Mouse (Mus musculus) neural tube, embryonic 10.5 days (tissue): ENCODE data around the gene Hyal1.
"Not testable (repeated sequence)": the region's sequence is repeated elsewhere in the genome, so short reads cannot be mapped to it uniquely, and the experiment has no call there.

Experiments used
- DNase-seq: peaks from one replicate; pipeline ENCODE4 v3.0.0-alpha.2; 2017; ENCODE audit warnings: low spot score; ENCODE audit errors: extremely low spot score

Gene Hyal1

GRCm38 (mm10) chr9:107550491-107551116 lies 26.1 kb upstream of the Hyal1 start:
- DNase-seq: peak; percentile 51

DNA sequence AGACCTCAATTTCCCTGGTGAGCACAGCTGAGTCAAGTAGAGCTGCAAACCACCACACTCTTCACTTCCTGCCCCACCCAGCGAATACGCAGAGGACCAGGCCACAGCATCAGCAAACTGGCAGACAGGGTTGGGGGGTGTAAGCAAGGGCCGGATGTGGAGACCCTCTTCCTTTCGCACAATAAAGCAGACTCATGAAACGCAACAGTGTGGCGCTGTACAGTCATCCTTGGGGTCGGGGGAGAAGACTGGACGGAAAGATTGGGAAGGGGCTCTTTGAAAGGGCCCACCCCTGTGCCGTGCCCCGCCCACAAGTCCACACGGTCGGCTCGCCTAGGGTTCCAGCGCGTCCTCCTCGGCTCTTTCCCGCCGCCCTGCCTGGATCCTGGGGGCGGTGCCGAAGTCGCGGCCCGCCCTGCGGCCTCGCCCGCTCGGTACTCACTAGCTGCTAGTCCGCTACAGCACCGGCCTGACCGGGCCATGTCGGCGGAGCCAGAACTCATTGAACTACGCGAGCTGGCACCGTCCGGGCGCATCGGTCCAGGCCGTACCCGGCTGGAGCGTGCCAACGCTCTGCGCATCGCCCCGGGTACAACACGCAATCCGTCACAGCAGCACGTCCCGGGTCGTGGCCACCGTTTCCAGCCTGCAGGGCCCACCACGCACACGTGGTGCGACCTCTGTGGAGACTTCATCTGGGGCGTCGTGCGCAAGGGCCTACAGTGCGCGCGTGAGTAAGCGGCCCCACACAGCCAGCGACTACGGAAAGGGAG lies 25.4 kb upstream of the Hyal1 start, which contains the start of gene Rassf1:
Rassf1 (plus strand) TSS at position 439 of the 773 bp plus-strand sequence.
- DNase-seq: peak; percentile 73

DNA sequence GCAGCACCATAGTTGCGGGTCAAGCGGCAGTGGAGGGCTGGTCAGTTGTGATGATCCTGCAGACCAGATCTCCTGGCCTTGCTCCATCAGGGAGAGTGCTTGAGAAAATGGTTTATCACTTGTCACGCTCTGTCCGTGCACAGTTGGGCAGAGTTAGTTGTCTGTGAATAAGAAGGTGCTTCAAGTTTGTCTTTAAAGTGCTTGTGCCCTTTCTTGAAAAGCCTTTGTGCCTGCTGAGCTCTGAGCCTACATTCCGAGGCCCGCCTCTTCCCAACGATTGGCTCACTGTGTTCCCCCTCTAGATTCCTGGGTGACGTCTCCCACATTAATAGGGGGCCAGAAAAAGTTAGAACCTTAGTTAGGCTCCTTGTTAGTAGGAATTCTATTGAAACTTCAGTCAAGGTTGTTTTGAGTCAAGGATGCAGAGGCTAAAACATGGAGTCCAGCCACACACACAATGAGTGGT lies 24.8 kb upstream of the Hyal1 start:
- DNase-seq: no peak

- no peak for DNase-seq
These were observed 23.9 kb upstream of the Hyal1 start for GRCm38 (mm10) chr9:107552690-107553393.

GRCm38 (mm10) chr9:107553541-107554318 lies 23.0 kb upstream of the Hyal1 start:
- no peak for DNase-seq

DNA sequence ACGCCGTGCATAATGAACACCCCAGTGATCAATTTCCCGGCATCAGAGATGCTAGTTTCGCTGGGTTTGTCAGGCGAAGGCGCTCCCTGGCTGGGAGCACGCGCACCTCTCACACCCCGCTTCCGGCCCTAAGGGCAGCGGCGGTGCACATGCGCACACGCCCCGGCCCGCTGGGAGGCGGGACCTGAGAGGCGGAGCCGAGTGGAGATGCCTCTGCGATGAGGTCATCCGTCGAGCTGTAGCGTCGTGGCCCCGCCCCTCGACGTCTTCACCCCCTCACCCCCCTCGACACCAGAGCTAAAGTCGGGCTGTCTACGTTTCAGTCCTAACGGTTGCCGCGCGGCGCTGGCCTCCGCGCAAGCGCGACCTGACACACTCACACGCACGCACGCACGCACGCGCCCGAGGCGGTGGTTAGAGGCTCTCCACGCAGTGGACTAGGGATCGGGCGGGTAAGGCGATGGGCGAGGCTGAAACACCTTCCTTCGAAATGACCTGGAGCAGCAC lies 22.4 kb upstream of the Hyal1 start:
- peak; percentile 94 for DNase-seq

DNA sequence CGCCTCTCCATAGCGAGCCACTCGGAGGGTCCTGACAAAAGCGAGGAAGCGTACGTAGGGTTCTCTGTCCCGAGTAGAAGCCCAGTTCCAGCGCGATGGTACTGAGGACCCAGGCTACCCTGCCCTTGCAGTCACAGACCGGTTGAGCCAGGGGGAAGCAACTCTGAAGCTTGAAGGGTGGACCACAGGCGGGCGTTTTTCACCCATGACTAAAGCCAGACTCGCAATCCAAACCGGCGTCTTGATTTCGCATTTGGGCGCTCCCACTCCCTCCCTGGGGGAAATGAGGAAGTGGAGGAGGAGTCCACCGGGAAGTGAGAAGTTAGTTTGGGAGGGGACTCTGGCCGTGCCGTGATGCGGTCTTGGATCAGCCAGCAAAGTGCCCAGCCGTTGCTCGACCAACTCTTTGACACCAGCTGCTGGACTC lies 21.7 kb upstream of the Hyal1 start:
- no peak for DNase-seq

DNA sequence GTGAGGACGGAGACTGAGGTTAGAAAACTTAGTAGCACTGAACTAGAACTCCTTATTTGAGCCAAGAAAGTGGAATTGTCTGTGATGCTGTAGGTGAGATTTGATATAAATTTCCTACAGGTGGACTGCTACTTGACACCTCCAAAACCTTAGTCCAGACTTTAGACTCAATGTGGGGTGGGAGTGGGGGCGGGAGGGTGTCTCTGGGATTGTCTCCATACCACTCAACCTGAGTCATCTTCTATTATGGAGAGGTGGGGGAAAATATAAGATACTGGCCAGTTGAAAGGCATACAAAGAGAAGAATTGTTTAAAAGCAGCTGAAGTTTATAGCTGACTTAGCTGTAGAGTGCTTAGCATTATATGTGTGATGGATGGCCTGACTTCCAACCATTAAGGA lies 21.0 kb upstream of the Hyal1 start:
- no peak for DNase-seq

DNA sequence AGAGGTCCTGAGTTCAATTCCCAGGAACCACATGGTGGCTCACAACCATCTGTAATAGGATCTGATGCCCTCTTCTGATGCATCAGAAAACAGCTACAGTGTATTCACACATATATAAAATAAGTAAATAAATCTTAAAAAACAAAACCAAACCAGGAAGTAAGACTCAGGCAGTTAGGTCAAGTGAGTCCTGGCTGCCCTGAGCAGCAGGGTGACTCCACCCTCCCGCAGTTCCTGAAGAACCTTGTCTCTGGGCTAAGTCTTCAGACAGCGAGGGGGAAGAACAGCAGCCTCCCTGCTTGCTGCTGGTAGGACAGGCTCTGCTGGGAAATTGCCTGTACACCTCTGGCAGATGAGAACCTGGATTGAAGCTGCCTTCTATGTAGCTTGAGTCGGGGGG lies 20.4 kb upstream of the Hyal1 start:
- DNase-seq: no peak

DNA sequence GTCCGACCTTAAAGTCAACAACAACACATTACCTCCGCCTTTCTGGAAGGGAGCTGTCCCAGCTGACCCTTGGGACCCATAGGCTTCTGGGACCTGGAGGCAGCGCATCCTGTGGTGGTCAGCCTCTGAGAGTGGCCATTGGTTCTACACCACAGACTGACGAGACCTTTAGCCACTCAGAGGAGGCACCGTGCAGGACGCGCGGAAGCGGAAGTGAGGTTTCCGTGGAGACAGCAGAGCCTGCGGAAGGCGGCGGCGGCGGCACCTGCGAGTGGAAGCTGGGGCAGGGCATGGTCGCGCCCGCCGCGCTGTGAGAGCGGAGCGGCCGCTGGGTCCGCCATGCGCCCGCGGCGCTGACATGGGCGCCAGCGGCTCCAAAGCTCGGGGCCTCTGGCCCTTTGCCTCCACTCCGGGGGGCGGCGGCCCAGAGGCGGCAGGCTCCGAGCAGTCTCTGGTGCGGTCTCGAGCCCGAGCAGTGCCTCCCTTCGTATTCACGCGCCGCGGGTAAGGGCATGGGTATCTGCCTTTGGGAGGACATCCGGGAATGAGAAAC lies 13.6 kb upstream of the Hyal1 start, which contains the start of gene Tusc2:
Tusc2 (plus strand) TSS at position 227 of the 553 bp plus-strand sequence.
- DNase-seq: peak; percentile 94

DNA sequence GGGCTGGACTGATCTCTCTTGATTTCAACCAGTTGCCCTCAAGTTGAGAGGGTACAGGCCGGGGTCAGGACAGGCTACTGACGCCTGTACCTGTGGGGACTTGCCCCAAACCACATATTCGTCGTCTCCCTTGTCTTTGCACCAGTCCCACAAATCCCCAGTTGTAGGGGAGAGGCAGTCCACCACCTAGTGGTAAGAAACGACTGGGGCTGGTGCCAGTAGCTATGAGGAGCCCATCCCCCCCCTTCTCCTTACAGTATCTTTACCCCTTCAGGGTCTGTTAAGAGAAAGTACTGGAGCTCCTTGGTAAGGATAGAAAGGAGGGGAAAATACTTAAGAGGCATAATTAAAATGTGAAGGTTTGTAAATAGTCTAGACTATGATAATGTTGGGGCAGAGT lies 11.2 kb upstream of the Hyal1 start:
- not testable (repeated sequence) for DNase-seq

DNA sequence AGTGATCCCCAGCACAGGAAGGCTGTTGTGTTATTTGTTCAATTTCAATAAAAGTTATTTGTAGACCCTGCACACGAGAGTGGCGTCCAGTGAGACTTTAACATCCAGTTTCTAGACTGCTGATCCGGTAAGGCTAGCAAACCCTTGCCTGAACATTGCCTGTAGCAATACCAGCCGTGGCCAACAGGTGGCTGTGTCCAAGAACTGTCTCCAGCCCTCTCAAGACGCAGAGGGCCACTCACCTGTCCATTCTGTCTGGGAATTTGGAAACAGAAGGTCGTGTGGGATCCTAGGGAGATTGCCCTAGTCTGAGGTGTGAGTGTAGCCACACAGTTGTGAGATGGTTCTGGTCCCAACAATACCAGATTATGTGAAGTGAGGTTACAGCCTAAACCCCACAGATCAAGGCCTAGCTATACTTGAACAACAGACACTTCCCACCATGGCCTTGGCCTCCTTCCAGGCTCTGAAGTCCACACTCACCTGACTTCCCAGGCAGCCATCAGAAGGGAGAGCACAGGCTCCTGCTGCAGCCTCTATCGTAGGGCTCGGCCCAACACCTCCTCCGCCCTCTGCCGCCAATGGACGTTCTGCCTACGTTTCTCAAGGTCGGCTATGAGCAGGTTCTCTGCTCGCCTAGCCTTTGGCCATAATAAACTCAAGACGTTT lies 10.6 kb upstream of the Hyal1 start:
- DNase-seq: peak; percentile 86

GRCm38 (mm10) chr9:107566855-107567254 lies 9.9 kb upstream of the Hyal1 start:
- no peak for DNase-seq

DNA sequence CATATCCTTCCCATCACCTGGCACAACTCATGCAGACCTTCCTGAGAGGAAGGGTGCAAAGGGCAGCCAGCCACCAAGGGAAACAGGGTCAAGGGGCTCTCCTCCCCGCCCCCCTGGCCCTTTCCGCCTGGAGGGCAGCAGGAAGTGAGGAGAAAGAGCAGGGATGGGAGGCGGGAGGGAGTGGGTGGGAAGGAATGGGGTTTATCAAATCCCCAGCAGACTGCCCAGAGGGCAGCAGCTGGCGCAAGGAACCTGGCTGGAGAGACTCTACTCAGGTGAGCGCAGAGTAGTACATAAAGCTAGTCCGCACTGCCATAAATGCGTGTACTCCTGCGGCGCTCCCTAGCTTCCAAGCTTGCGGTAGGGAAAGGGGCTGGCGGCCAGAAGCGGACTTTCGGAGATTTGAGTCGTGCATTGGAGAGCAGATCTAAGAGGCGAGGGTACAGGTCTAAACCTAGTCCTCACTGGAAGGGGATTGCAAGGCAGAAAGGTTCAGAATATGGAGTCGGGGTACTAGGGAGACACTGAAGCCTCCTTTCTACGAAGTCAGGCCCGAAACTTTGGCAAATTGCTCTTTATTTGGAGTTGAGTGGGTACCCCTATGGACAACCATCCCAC lies 8.9 kb upstream of the Hyal1 start, which contains the start of gene Hyal2:
Hyal2 (plus strand) TSS at position 244 of the 618 bp plus-strand sequence.
- no peak for DNase-seq

DNA sequence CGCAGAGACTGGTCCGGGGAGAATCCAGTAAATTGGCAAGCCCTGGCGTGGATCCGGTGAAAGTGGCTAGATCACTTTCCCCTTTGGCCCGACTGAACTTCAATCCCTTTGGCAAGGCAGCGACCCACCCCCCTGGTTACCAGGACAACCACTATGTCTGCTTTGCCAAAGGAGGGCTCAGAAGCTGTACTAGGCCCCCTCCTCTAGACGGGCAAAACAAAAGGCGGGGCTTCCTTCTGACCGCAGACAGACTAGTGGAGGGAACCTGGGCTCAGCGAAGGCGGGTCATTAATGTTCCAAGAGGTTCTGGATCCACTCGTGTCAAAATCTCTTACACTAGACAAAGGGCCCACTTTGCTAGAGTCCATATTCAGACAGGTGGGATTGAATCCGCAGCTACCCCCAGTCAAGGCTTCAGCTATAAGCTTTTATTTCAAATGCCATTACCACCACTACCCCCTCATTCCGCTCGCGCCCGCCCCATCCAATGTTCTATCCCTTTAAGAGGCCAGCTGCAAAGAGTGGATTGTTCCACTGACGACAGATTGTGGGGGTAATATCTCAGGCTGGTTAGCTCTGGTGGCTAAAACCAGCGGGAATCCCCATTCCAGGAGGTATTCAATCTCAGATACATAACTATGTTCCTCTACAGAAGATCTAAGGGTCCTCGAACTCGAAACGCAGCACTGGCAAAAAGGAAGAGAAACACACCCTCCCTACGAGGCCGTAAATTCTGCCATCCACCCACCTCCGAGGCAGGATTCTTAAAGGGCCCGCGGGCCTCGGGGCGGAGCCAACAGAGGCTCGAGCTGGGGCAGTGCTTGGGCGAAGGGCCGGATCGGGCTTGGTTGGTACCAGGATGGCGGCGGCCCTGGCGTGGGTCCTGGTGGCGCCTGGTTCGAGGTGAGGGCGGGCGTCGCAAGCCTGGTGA lies 8.1 kb upstream of the Hyal1 start:
- DNase-seq: peak; percentile 91

GRCm38 (mm10) chr9:107569270-107569669 lies 7.5 kb upstream of the Hyal1 start:
- DNase-seq: no peak

- no peak for DNase-seq
These were observed 6.7 kb upstream of the Hyal1 start for GRCm38 (mm10) chr9:107570016-107570415.

DNA sequence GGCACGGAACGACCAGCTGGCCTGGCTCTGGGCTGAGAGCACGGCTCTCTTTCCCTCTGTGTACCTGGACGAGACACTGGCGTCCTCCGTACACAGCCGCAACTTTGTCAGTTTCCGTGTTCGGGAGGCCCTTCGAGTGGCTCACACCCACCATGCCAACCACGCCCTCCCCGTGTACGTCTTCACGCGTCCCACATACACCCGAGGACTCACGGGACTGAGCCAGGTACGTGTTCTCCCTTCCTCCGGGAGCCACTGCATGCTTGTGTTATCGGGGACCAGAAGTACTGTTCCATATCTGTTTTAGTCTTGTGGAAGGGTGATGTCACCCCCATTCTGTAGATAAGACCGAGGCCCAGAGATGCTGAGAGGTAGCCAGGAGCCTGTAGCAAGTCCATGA lies 5.9 kb upstream of the Hyal1 start:
- no peak for DNase-seq
